Mouse (Mus musculus) MEL (cell line): ENCODE measurements at regions not wholly inside any gene's neighbourhood (a gene's known extent, or its start where the extent isn't known, plus 50 kb on each side); places are given as distances from the start of the nearest gene placed in this dataset.

Experiments used
- DNase-seq: peaks from one replicate; pipeline ENCODE4 v3.0.0; 2011; ENCODE audit warnings: low read depth, low spot score
- H3K27ac ChIP-seq: 2 replicates; pipeline ENCODE4 v1.5.1; 2012; ENCODE audit warnings: low read depth, mild to moderate bottlenecking, control low read depth, low read length, moderate library complexity; ENCODE audit not compliant: control insufficient read depth
- H3K27me3 ChIP-seq, 2 experiments: fragments of 150-350 bp in 1 of 2; sonication (generic) in 1 of 2; 2 replicates each; pipeline ENCODE4 v1.6.1; 2012; ENCODE audit warnings: low read length in 2 of 2, mild to moderate bottlenecking in 2 of 2, improper control_type of control experiment in 1 of 2, moderate library complexity in 1 of 2; ENCODE audit not compliant: insufficient read depth in 2 of 2, control insufficient read depth in 1 of 2
- H3K36me3 ChIP-seq, 2 experiments: 2 replicates each; pipeline ENCODE4 v1.6.1; 2012 to 2014; ENCODE audit warnings: low read length in 2 of 2, improper control_type of control experiment in 1 of 2, inconsistent platforms in 1 of 2, mild to moderate bottlenecking in 1 of 2; ENCODE audit not compliant: insufficient read depth in 2 of 2, control insufficient read depth in 1 of 2
- H3K4me1 ChIP-seq, 2 experiments: fragments of 150-350 bp in 1 of 2; sonication (generic) in 1 of 2; 2 replicates each; pipeline ENCODE4 v1.6.1; 2012; ENCODE audit warnings: low read length in 2 of 2, improper control_type of control experiment in 1 of 2, mild to moderate bottlenecking in 1 of 2; ENCODE audit not compliant: insufficient read depth in 2 of 2, control insufficient read depth in 1 of 2
- H3K4me3 ChIP-seq, 2 experiments: fragments of 150-350 bp in 1 of 2; sonication (generic) in 1 of 2; 2 replicates each; pipeline ENCODE4 v1.5.1; 2012; ENCODE audit warnings: low read depth in 2 of 2, low read length in 2 of 2, mild to moderate bottlenecking in 2 of 2, moderate library complexity in 2 of 2, control low read depth in 1 of 2, improper control_type of control experiment in 1 of 2; ENCODE audit not compliant: control insufficient read depth in 1 of 2, insufficient read depth in 1 of 2
- H3K79me2 ChIP-seq: 2 replicates; pipeline ENCODE4 v1.6.1; 2012; ENCODE audit warnings: mild to moderate bottlenecking, low read length, moderate library complexity; ENCODE audit not compliant: control insufficient read depth, poor library complexity, insufficient read depth
- H3K9ac ChIP-seq: 2 replicates; pipeline ENCODE4 v1.6.1; 2012; ENCODE audit warnings: low read depth, mild to moderate bottlenecking, control low read depth, low read length, moderate library complexity; ENCODE audit not compliant: control insufficient read depth, poor library complexity, severe bottlenecking
- H3K9me3 ChIP-seq: fragments of 150-350 bp; sonication (generic); replicated peaks from 2 replicates; pipeline ENCODE4 v1.6.1; 2012; ENCODE audit warnings: mild to moderate bottlenecking, low read length, improper control_type of control experiment, moderate library complexity; ENCODE audit not compliant: insufficient read depth
- CHD2 ChIP-seq: IDR thresholded peaks from 2 replicates; pipeline ENCODE4 v1.6.1; 2011; ENCODE audit warnings: low read length, improper control_type of control experiment
- CTCF ChIP-seq, 3 experiments: IDR thresholded peaks in 2 of 3; conservative IDR thresholded peaks in 1 of 3; 2 replicates each; pipeline ENCODE4 v1.5.1; 2011 to 2012; ENCODE audit warnings: low read length in 3 of 3, low read depth in 2 of 3, mild to moderate bottlenecking in 2 of 3, improper control_type of control experiment in 1 of 3, inconsistent platforms in 1 of 3, mixed read lengths in 1 of 3, moderate library complexity in 1 of 3; ENCODE audit not compliant: control insufficient read depth in 1 of 3, insufficient read depth in 1 of 3, poor library complexity in 1 of 3, severe bottlenecking in 1 of 3
- ELF1 ChIP-seq: IDR thresholded peaks from 2 replicates; pipeline ENCODE4 v1.6.1; 2014; ENCODE audit warnings: low read depth, mild to moderate bottlenecking, inconsistent platforms, low read length, improper control_type of control experiment, moderate library complexity
- GATA1 ChIP-seq: IDR thresholded peaks from 2 replicates; pipeline ENCODE4 v1.6.1; 2011; ENCODE audit warnings: low read depth, low read length, improper control_type of control experiment
- HCFC1 ChIP-seq: IDR thresholded peaks from 2 replicates; pipeline ENCODE4 v1.6.1; 2012; ENCODE audit warnings: low read depth, mild to moderate bottlenecking, inconsistent platforms, low read length, improper control_type of control experiment, moderate library complexity
- MEF2A ChIP-seq: IDR thresholded peaks from 2 replicates; pipeline ENCODE4 v1.6.1; 2014; ENCODE audit warnings: low read depth, mild to moderate bottlenecking, inconsistent platforms, low read length, improper control_type of control experiment; ENCODE audit not compliant: poor library complexity, insufficient replicate concordance, severe bottlenecking; ENCODE audit errors: extremely low read depth
- MYB ChIP-seq: IDR thresholded peaks from 2 replicates; pipeline ENCODE4 v1.6.1; 2011; ENCODE audit warnings: mild to moderate bottlenecking, low read depth, low read length, improper control_type of control experiment
- NRF1 ChIP-seq: IDR thresholded peaks from 2 replicates; pipeline ENCODE4 v1.6.1; 2014; ENCODE audit warnings: low read depth, mild to moderate bottlenecking, inconsistent platforms, low read length, improper control_type of control experiment, moderate library complexity; ENCODE audit not compliant: poor library complexity, insufficient read depth, severe bottlenecking
- POLR2AphosphoS5 ChIP-seq: IDR thresholded peaks from 2 replicates; pipeline ENCODE4 v1.6.1; 2012; ENCODE audit warnings: low read depth, borderline replicate concordance, mild to moderate bottlenecking, inconsistent platforms, low read length, moderate library complexity, mixed read lengths
- RCOR1 ChIP-seq: IDR thresholded peaks from 2 replicates; pipeline ENCODE4 v1.6.1; 2012; ENCODE audit warnings: low read depth, mild to moderate bottlenecking, inconsistent platforms, low read length, improper control_type of control experiment
- UBTF ChIP-seq: IDR thresholded peaks from 2 replicates; pipeline ENCODE4 v1.6.1; 2012; ENCODE audit warnings: low read depth, mild to moderate bottlenecking, inconsistent platforms, low read length, improper control_type of control experiment, moderate library complexity, borderline replicate concordance; ENCODE audit not compliant: insufficient read depth
- ZKSCAN1 ChIP-seq: IDR thresholded peaks from 2 replicates; pipeline ENCODE4 v1.6.1; 2012; ENCODE audit warnings: low read depth, mild to moderate bottlenecking, inconsistent platforms, low read length, improper control_type of control experiment, moderate library complexity

DNA sequence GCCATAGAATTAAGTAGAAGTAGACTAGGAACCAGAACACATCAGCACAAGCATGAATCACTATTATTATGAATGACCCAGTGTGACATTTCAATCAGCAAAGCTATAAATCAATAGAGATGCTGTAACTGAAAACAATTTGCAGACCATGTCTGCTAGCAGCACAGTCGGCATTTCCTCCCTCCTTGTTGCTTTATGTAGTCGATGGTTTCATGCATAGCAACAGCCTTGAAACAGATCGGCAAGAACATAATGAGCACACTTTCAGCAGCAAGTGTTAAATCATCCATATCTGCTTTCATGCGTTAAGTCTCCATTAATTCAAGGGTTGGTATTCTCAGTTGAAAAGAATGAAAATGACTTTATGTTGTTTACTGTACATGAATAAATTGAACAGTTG is 3669.2 kb downstream of the 9330182O14Rik start:
- H3K4me3 ChIP-seq: no peak overlapping the region
- TF ChIP-seq MEF2A (no peak), ZKSCAN1 (no peak), MYB (no peak), ELF1 (no peak), CHD2 (no peak), RCOR1 (no peak), HCFC1 (no peak), NRF1 (no peak), UBTF (no peak), GATA1 (no peak), POLR2AphosphoS5 (no peak), CTCF (IDR thresholded peaks at IDR 0.05 in 2 of 3, conservative IDR thresholded peaks at IDR 0.05 in 1 of 3; ENCODE audit: control insufficient read depth in 1 of 3, insufficient read depth in 1 of 3, low read depth in 2 of 3, low read length in 3 of 3, poor library complexity in 1 of 3, severe bottlenecking in 1 of 3) (no peak)
- H3K9ac ChIP-seq: no peak overlapping the region
- no peak overlapping the region for H3K27ac ChIP-seq
- H3K79me2 ChIP-seq: no peaks in the 10 kb centered on the region
- no peak for DNase-seq
- no peaks in the 10 kb centered on the region for H3K27me3 ChIP-seq
- H3K36me3 ChIP-seq: no peaks in the 10 kb centered on the region
- no peaks in the 10 kb centered on the region for H3K4me1 ChIP-seq
- no peaks in the 10 kb centered on the region for H3K9me3 ChIP-seq
